Mouse (Mus musculus) C2C12 (cell line): ENCODE measurements at regions not wholly inside any gene's neighbourhood (a gene's known extent, or its start where the extent isn't known, plus 50 kb on each side); places are given as distances from the start of the nearest gene placed in this dataset.

Experiments used
- CTCF ChIP-seq: IDR thresholded peaks from one replicate; pipeline ENCODE4 v1.5.1; 2011; ENCODE audit not compliant: control insufficient read depth, insufficient read depth, insufficient read length
- MAX ChIP-seq: IDR thresholded peaks from one replicate; pipeline ENCODE4 v1.6.1; 2011; ENCODE audit warnings: mild to moderate bottlenecking, control low read depth

DNA sequence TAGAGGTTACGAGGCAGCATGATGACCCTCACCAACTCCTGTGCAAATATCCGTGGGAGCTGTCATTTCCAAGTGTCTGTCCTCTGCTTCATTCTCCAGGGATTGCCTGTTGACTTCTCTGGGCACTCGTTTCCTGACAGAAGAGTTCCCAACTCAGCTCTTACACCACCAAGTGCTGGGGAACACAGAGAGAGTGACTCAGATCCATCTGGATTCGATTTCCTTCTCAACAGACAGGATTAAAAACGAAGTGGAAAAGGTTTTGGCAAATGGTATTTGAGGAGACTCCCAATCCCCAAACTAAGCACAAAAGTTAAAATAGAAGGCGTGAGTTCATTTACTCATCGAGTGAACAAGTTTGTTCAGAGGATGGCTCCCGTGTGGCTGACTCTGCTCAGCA, 266.7 kb upstream of the A1bg start:
- TF ChIP-seq CTCF (no peak), MAX (no peak)
